In genomic region chr4:32262825-32263684, GRCm38 (mm10) we compare ENCODE assay signal across 14 mouse cellular contexts. TPM values are rescaled to one million over a fixed set of nuclear protein-coding genes. Genes with fewer than 3 reads are reported as not detected.
DNase-seq lines count a peak whose midpoint lies in the region; ATAC-seq and TF ChIP-seq lines count a peak whose summit lies in the region.
"Had no signal": no experiment of that assay in that cellular context is flagged by ENCODE, and none has a peak within 500 bp of the region (broad histone marks: within the 10 kb centered on the region; RNA-seq: fewer than 3 reads in every experiment).

No protein-coding gene starts in this region.

- peak; percentile 80 for DNase-seq in heart, adult 11 months
- no peak for DNase-seq in heart, postnatal 10 days
- peak; percentile 25 for DNase-seq in kidney, postnatal 0 days (ENCODE audit: low spot score)
- DNase-seq in kidney, postnatal 10 days: no peak
- peak; percentile 61 for DNase-seq in CD4-positive, CD25-positive, alpha-beta regulatory T cell, adult 2 months (ENCODE audit: low read depth, low spot score)
- no peak for DNase-seq in urinary bladder, adult 2 months (ENCODE audit: low spot score)
- DNase-seq in kidney, adult 18-20 months: no peak
- DNase-seq: cerebellum, adult 9-10 months; kidney, adult 11 months; liver, embryonic 13.5 days had no signal

- H3K4me3 ChIP-seq in kidney, postnatal 0 days (replicated peaks; ENCODE audit: low read depth, low read length): no peak overlapping the region
- H3K4me3 ChIP-seq: heart, embryonic 12.5 days; liver, embryonic 13.5 days; megakaryocyte, embryonic 14.5 days had no signal

- no peaks in the 10 kb centered on the region for H3K36me3 ChIP-seq in kidney, postnatal 0 days (ENCODE audit: insufficient read depth, low read length)
- H3K36me3 ChIP-seq: heart, embryonic 12.5 days; liver, embryonic 13.5 days had no signal

- 0 out of 2 replicates have a peak overlapping the region, but pooled peaks have one; percentile 5 for H3K27ac ChIP-seq in kidney, postnatal 0 days
- H3K27ac ChIP-seq: liver, embryonic 13.5 days had no signal

- intact Hi-C loops in heart, postnatal 10 days (cut with DNase I): no loop called here

- H3K4me2 ChIP-seq in kidney, postnatal 0 days (ENCODE audit: low read length): no peak overlapping the region
- H3K4me2 ChIP-seq: heart, embryonic 12.5 days; liver, embryonic 13.5 days had no signal

- H3K27me3 ChIP-seq in kidney, postnatal 0 days (ENCODE audit: insufficient read depth, low read length): no peaks in the 10 kb centered on the region
- H3K27me3 ChIP-seq: heart, embryonic 12.5 days; liver, embryonic 13.5 days had no signal

- no peak overlapping the region for H3K9ac ChIP-seq in kidney, postnatal 0 days (ENCODE audit: low read depth, low read length)
- H3K9ac ChIP-seq: heart, embryonic 12.5 days; liver, embryonic 13.5 days had no signal

- 81% methylated on average over 20 of the region's 20 CpGs for WGBS in kidney, postnatal 0 days

- no peak for ATAC-seq in kidney, postnatal 0 days (replicated peaks; ENCODE audit: low FRiP score, low read depth)
- 0 out of 2 replicates have a peak, but pooled peaks have one; percentile 16 for ATAC-seq in granulocyte monocyte progenitor cell, adult 5-6 weeks (replicated peaks; ENCODE audit: poor library complexity, severe bottlenecking)

- no peaks in the 10 kb centered on the region for H3K4me1 ChIP-seq in kidney, postnatal 0 days (replicated peaks; ENCODE audit: insufficient read depth, low read length)

- H3K9me3 ChIP-seq in kidney, postnatal 0 days (replicated peaks; ENCODE audit: low read length): no peaks in the 10 kb centered on the region
- H3K9me3 ChIP-seq: heart, embryonic 12.5 days; liver, embryonic 13.5 days had no signal

- no peak for TF ChIP-seq CTCF in kidney, postnatal 0 days (IDR thresholded peaks at IDR 0.05; ENCODE audit: low read depth)

RNA-seq across cellular contexts. Expression of gene Bach2, which starts 24.5 kb away (rescaled TPM):
- 10 to 100 TPM; 16.8 to 17.9 TPM for total RNA-seq in heart, postnatal 10 days (2021)
- polyA plus RNA-seq in kidney, postnatal 0 days (2015; fragmentation: Nextera tagmentation; extraction: Ambion mirVana): 5.9 and 6.7 TPM in 2 replicates
- total RNA-seq in granulocyte monocyte progenitor cell, adult 5-6 weeks (2014; fragmentation: Nextera tagmentation): 0.67 and 4.9 TPM in 2 replicates
- under 0.01 and 0.17 TPM in 2 replicates for total RNA-seq in granulocyte monocyte progenitor cell, adult 5-6 weeks (2017)
- 2.3 and 2.6 TPM in 2 replicates for polyA plus RNA-seq in urinary bladder, adult 2 months (2012; rRNA removed)
- total RNA-seq: MEL had no signal

Comparison
In these comparisons a context has a peak if more than half of its experiments do, and no peak if none do; other contexts are left out.
1. DNase-seq: peak in heart, adult 11 months (single experiment), kidney, postnatal 0 days (single experiment) and CD4-positive, CD25-positive, alpha-beta regulatory T cell, adult 2 months (single experiment); none in heart, postnatal 10 days (0 of 2), kidney, postnatal 10 days (single experiment), urinary bladder, adult 2 months (single experiment) and kidney, adult 18-20 months (single experiment).